Mouse (Mus musculus) C2C12 (cell line): ENCODE data around the gene Midn. TPM values are rescaled to one million over a fixed set of nuclear protein-coding genes. Genes with fewer than 3 reads are reported as not detected.

ENCODE experiments used
- H3K27me3 ChIP-seq: one replicate; pipeline ENCODE4 v1.6.1; 2011; ENCODE audit not compliant: control insufficient read depth, insufficient read depth, insufficient read length
- H3K36me3 ChIP-seq: one replicate; pipeline ENCODE4 v1.6.1; 2011; ENCODE audit not compliant: control insufficient read depth, insufficient read depth
- H3K4me3 ChIP-seq: one replicate; pipeline ENCODE4 v1.5.1; 2011; ENCODE audit warnings: mild to moderate bottlenecking, control low read depth; ENCODE audit not compliant: poor library complexity, insufficient read depth, severe bottlenecking
- H3K79me2 ChIP-seq: one replicate; pipeline ENCODE4 v1.6.1; 2011; ENCODE audit not compliant: control insufficient read depth, insufficient read depth
- H3K79me3 ChIP-seq: one replicate; pipeline ENCODE4 v1.6.1; 2011; ENCODE audit warnings: low read depth, control low read depth
- H3ac ChIP-seq: one replicate; pipeline ENCODE3; 2011; ENCODE audit warnings: low read depth; ENCODE audit not compliant: control insufficient read depth, insufficient read length
- CEBPB ChIP-seq: IDR thresholded peaks from one replicate; pipeline ENCODE4 v1.6.1; 2011; ENCODE audit warnings: low read depth, mild to moderate bottlenecking, control low read depth, moderate library complexity
- CTCF ChIP-seq: IDR thresholded peaks from one replicate; pipeline ENCODE4 v1.5.1; 2011; ENCODE audit not compliant: control insufficient read depth, insufficient read depth, insufficient read length
- FOSL1 ChIP-seq: IDR thresholded peaks from one replicate; pipeline ENCODE4 v1.8.0; 2011; ENCODE audit warnings: mild to moderate bottlenecking, low read length; ENCODE audit not compliant: poor library complexity, insufficient read depth, severe bottlenecking
- MAX ChIP-seq: IDR thresholded peaks from one replicate; pipeline ENCODE4 v1.6.1; 2011; ENCODE audit warnings: mild to moderate bottlenecking, control low read depth
- MYOD1 ChIP-seq: IDR thresholded peaks from one replicate; pipeline ENCODE4 v1.6.1; 2011; ENCODE audit warnings: low read depth; ENCODE audit not compliant: control insufficient read depth, insufficient read length
- MYOG ChIP-seq: IDR thresholded peaks from one replicate; pipeline ENCODE4 v1.6.1; 2011; ENCODE audit not compliant: control insufficient read depth, insufficient read length; ENCODE audit errors: extremely low read depth
- USF1 ChIP-seq: IDR thresholded peaks from one replicate; pipeline ENCODE4 v1.6.1; 2011; ENCODE audit warnings: low read depth, mild to moderate bottlenecking, control low read depth, moderate library complexity
- polyA plus RNA-seq: library from polyadenylated mRNA; unstranded; fragments of >200 nt; fragmentation: generic; extraction: Trizol; gene quantifications from one replicate; pipeline ENCODE4 v1.2.1, GENCODE M21; 2012; ENCODE audit warnings: missing spikeins

Midn gene
- polyA plus RNA-seq, 1 experiment: 77.5 TPM

DNA sequence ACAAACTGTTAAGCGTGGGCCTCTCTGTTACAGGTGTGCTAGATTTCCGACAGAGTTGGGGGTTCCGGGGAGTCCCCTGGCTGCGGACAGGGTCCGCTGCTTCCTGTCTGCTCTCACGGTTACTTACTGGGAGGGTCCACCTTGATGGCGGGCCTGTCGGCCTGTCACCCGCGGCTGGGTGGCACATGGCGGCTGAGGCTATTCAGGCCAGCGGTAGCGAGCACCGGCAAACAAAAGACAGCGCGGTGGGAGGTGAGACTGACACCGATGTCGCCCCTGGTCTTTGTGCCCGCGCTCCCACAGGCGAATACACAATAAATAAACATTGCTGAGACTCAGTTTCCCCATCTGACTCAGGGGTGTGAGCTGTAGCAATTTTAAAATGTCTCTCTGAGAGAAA, 41.9 kb downstream of the Midn start:
- no peak overlapping the region for H3K4me3 ChIP-seq
- peaks cover 12% of the 10 kb centered on the region for H3K27me3 ChIP-seq
- TF ChIP-seq MYOD1: no peak
- TF ChIP-seq FOSL1: no peak
- TF ChIP-seq CEBPB: no peak
- TF ChIP-seq MAX: no peak
- TF ChIP-seq USF1: no peak
- no peak for TF ChIP-seq CTCF
- no peak for TF ChIP-seq MYOG
- H3ac ChIP-seq: no peak overlapping the region
- H3K79me3 ChIP-seq: no peaks in the 10 kb centered on the region
- H3K79me2 ChIP-seq: no peaks in the 10 kb centered on the region
- no peaks in the 10 kb centered on the region for H3K36me3 ChIP-seq

GRCm38 (mm10) chr10:80190491-80191051, 42.5 kb downstream of the Midn start:
- H3K79me2 ChIP-seq: no peaks in the 10 kb centered on the region
- H3K79me3 ChIP-seq: no peaks in the 10 kb centered on the region
- no peaks in the 10 kb centered on the region for H3K36me3 ChIP-seq
- H3K27me3 ChIP-seq: peaks cover 12% of the 10 kb centered on the region
- H3K4me3 ChIP-seq: no peak overlapping the region
- TF ChIP-seq USF1 (no peak), CEBPB (no peak), MAX (no peak), MYOD1 (no peak), CTCF (no peak), MYOG (no peak), FOSL1 (no peak)
- H3ac ChIP-seq: no peak overlapping the region

GRCm38 (mm10) chr10:80193976-80194375, 45.9 kb downstream of the Midn start:
- H3K79me3 ChIP-seq: no peaks in the 10 kb centered on the region
- H3K4me3 ChIP-seq: no peak overlapping the region
- TF ChIP-seq MYOD1: no peak
- no peak for TF ChIP-seq MYOG
- TF ChIP-seq FOSL1: no peak
- H3K27me3 ChIP-seq: peaks cover 12% of the 10 kb centered on the region
- H3K36me3 ChIP-seq: no peaks in the 10 kb centered on the region
- no peak overlapping the region for H3ac ChIP-seq
- H3K79me2 ChIP-seq: no peaks in the 10 kb centered on the region

DNA sequence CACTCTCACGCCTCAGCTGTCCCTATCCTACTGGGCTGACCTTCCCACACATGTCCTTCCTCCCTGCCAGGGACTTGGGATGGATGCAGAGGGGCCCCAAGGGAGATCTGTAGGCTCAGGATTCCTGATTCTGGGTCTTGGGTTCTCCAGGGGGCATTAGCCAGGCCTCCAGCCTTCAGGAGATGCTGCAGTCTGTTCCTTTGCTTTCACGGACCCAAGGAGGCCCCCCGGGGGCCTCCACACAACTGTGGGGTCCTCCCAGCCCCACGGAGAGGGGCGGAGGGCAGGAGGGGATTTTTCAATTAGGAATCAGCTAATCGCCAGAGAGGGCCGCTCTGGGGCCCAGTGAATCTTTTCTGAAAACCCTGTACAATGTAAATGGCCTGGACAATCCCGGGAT, 46.4 kb downstream of the Midn start:
- Histone ChIP-seq H3K79me2 (no peaks in the 10 kb centered on the region), H3ac (no peak overlapping the region)

GRCm38 (mm10) chr10:80196167-80196566, 48.1 kb downstream of the Midn start:
- no peak for TF ChIP-seq MYOD1
- no peak for TF ChIP-seq MYOG
- no peak for TF ChIP-seq MAX
- no peak for TF ChIP-seq FOSL1
- TF ChIP-seq CEBPB: no peak
- TF ChIP-seq CTCF: no peak
- TF ChIP-seq USF1: no peak
- Histone ChIP-seq H3K36me3 (no peaks in the 10 kb centered on the region), H3K4me3 (no peak overlapping the region), H3K27me3 (peaks cover under 1% of the 10 kb centered on the region), H3K79me3 (no peaks in the 10 kb centered on the region), H3K79me2 (no peaks in the 10 kb centered on the region), H3ac (no peak overlapping the region)

More for the DNA sequence above, 46.4 kb downstream of the Midn start:
- Histone ChIP-seq H3K36me3 (no peaks in the 10 kb centered on the region), H3K4me3 (no peak overlapping the region), H3K27me3 (peaks cover 12% of the 10 kb centered on the region), H3K79me3 (no peaks in the 10 kb centered on the region)
- no peak for TF ChIP-seq MAX

DNA sequence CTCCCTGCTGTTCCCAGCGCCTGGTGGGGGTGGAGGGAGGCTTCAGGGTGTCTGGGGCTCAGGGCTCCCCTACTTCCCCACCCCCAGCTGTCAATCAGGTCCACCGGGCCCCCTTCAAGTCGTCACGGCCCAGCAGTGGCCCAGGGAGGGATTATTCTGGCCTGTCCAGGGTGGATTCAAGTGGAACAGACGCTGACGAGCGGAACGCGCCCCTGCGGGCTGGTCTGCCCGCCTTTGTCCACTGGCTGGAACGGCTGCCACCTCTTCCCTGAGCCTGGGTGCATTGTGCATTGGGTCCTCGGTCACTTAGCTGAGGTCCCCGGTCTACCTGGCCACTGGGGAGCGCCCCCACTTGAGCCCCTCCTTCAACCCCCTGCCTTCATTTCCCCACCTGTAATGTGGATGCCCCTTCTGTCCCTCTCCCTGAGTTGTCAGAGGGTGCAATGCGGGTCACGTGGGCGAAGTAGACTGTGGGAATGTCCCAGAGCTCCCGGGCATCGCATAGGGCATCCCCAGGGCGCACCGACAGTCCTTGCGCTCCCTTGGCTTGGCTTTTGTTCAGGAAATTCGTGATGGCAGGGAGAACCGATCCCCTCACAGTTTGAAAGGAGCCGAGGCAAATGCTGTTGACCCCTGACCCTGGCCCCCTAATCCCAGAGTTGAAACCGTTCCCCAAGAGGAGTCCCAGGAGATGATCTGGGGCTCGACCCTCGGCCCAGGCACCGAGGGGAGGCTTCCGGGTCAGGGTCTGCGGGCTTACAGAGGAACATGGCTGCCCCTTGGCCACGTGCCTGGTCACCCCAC, 48.9 kb downstream of the Midn start:
- H3K79me3 ChIP-seq: no peaks in the 10 kb centered on the region
- no peak overlapping the region for H3ac ChIP-seq
- no peaks in the 10 kb centered on the region for H3K79me2 ChIP-seq
- H3K36me3 ChIP-seq: no peaks in the 10 kb centered on the region
- TF ChIP-seq FOSL1: no peak
- no peak for TF ChIP-seq USF1
- TF ChIP-seq CTCF: no peak
- TF ChIP-seq MYOG: no peak
- no peak for TF ChIP-seq CEBPB
- TF ChIP-seq MYOD1: no peak
- TF ChIP-seq MAX: no peak
- H3K27me3 ChIP-seq: no peaks in the 10 kb centered on the region
- H3K4me3 ChIP-seq: no peak overlapping the region
